Mouse (Mus musculus) bone marrow macrophage, adult 2 months (primary cell): ENCODE data around the gene Esyt3. TPM values are rescaled to one million over a fixed set of nuclear protein-coding genes. Genes with fewer than 3 reads are reported as not detected.

Experiments
- H3K27ac ChIP-seq: 2 replicates; pipeline ENCODE4 v1.5.1; 2012; ENCODE audit warnings: low read depth, low read length; ENCODE audit not compliant: insufficient read depth
- H3K4me1 ChIP-seq: 2 replicates; pipeline ENCODE4 v1.6.1; 2012; ENCODE audit warnings: low read length; ENCODE audit not compliant: control insufficient read depth, insufficient read depth
- H3K4me3 ChIP-seq: 2 replicates; pipeline ENCODE4 v1.5.1; 2012; ENCODE audit warnings: mild to moderate bottlenecking, low read length, moderate library complexity; ENCODE audit not compliant: insufficient read depth
- CTCF ChIP-seq: IDR thresholded peaks from 2 replicates; pipeline ENCODE4 v1.5.1; 2012; ENCODE audit warnings: low read depth, mild to moderate bottlenecking, low read length, moderate library complexity
- POLR2A ChIP-seq: IDR thresholded peaks from 2 replicates; pipeline ENCODE4 v1.6.1; 2012; ENCODE audit warnings: mild to moderate bottlenecking, low read depth, low read length, borderline replicate concordance
- polyA plus RNA-seq: library from polyadenylated mRNA; stranded (reverse); fragments of >200 nt; gene quantifications from 2 replicates; pipeline ENCODE4 v1.2.4, GENCODE M21; 2012; ENCODE audit not compliant: missing spikeins, insufficient read depth, insufficient read length

Esyt3 gene
- not detected in 2 replicates for polyA plus RNA-seq

GRCm38 (mm10) chr9:99357921-99358692 is at the start of gene Esyt3:
Gene Esyt3 (minus strand): TSS chr9:99358557.
- Histone ChIP-seq H3K4me3 (peak within 1 kb of the TSS; percentile 46), H3K4me1 (peaks cover 7% of the 10 kb centered on the region), H3K27ac (no peak within 1 kb of the TSS)
- TF ChIP-seq POLR2A (no peak), CTCF (no peak)

DNA sequence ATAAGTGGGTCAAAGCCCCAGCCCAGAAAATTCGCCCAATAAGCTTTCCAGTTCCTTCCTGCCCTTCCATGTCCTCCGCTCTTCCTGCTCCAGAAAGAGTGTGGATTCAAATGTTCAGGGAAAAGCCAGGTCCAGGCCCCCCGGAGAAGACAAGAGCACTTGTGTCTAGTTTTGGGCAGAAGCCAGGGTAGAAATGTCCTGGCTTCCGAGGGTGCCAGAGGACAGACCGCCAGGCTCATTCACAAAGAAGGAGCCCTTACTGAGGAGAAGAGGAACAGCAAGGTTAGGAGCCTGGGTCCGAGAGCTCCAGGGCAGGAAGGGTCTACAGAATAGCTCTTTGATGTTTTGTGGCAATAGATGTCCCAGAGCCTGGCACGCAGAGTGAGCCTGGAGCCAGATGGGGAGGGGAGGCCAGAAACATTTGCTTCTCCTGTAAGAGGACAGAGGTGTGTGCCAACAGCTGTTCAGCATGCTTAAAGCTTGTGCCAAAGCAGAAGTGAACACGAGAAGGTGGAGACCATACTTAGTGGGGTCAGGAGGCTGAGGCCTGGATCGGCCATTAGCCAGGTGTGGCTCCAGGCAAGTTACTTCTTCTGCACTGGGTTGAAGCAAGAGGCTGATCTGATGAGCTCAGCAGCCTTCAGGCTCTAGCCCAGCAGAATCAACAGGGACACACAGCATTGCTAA is 43.1 kb upstream of the Esyt3 start:
- Histone ChIP-seq H3K27ac (no peak overlapping the region), H3K4me1 (peaks cover 3% of the 10 kb centered on the region; the same call in 1 of the 2 replicates), H3K4me3 (no peak overlapping the region)
- TF ChIP-seq CTCF (no peak), POLR2A (no peak)

GRCm38 (mm10) chr9:99400781-99401180 is 42.4 kb upstream of the Esyt3 start:
- TF ChIP-seq CTCF: no peak
- no peak for TF ChIP-seq POLR2A
- peaks cover 3% of the 10 kb centered on the region; the same call in 1 of the 2 replicates for H3K4me1 ChIP-seq
- no peak overlapping the region for H3K4me3 ChIP-seq
- no peak overlapping the region for H3K27ac ChIP-seq

- Histone ChIP-seq H3K27ac (no peak overlapping the region), H3K4me3 (no peak overlapping the region), H3K4me1 (peaks cover 3% of the 10 kb centered on the region; the same call in 1 of the 2 replicates)
- no peak for TF ChIP-seq CTCF
Measured at GRCm38 (mm10) chr9:99397056-99397815, 38.9 kb upstream of the Esyt3 start.

DNA sequence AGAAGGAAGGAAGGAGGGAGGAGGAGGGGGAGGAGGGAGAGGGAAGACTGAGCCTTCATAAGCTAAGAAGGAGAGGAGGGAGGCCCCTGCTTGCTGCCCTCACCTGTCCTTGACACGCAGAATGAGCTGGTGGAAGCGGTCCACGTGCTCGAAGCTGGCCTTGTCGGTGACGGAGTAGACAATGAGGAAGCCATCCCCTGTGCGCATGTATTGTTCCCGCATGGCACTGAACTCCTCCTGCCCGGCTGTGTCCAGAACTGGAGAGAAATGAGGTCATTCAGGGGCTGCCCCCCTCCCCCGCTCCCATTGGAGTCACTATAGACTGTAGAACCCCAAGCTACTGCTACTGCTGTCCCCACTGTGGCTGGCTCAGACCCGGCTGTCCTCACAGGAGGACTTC is 36.0 kb upstream of the Esyt3 start:
- no peak overlapping the region for H3K27ac ChIP-seq
- TF ChIP-seq CTCF (no peak), POLR2A (no peak)

DNA sequence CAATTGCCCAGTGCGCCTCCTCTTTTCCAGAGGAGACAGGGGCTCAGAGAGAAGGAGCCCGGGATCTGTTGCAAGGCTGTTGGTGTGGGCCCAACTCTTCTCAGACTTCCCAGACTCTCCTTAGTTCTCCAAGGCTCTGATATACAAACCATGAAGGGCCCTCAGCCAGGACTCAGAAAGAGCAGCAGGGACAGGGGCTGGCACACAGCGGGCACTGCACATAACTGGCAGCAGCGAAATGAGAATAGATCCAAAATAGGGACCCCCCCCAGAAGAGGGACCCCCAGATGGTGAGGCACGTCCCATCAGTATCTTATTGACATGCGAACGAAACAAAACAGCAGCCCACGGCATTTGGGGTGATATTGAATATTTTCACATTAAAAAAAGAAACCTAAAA is 34.8 kb upstream of the Esyt3 start:
- TF ChIP-seq POLR2A (no peak), CTCF (no peak)
- Histone ChIP-seq H3K4me3 (no peak overlapping the region), H3K4me1 (no peaks in the 10 kb centered on the region), H3K27ac (no peak overlapping the region)

More for the DNA sequence above, 36.0 kb upstream of the Esyt3 start:
- H3K4me1 ChIP-seq: no peaks in the 10 kb centered on the region
- H3K4me3 ChIP-seq: no peak overlapping the region

- Histone ChIP-seq H3K27ac (no peak overlapping the region), H3K4me3 (no peak overlapping the region), H3K4me1 (peaks cover 3% of the 10 kb centered on the region; the same call in 1 of the 2 replicates)
- TF ChIP-seq POLR2A (no peak), CTCF (no peak)
Measured at GRCm38 (mm10) chr9:99391557-99391956, 33.2 kb upstream of the Esyt3 start.

DNA sequence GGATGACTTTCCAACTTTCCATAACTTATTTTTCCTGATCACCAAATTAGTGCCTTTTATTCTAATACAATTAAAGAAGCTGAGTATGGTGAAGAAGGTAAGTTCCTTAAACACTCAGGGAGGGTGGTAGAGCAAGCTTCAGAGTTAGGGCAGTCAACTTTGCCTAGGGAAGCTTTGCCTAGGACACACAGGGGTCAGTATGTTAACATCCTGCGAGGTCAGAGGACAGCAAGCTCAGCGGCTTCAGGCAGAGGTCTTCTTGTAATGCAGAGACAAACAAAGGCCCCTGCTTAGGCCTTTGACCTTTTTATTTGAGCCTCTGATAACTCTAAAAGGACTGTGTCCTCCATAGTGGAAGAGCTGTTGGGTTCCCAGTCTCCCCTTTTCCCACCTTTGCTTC is 32.4 kb upstream of the Esyt3 start:
- Histone ChIP-seq H3K27ac (no peak overlapping the region), H3K4me3 (no peak overlapping the region), H3K4me1 (peaks cover 7% of the 10 kb centered on the region; the same call in 1 of the 2 replicates)
- TF ChIP-seq POLR2A: no peak

GRCm38 (mm10) chr9:99390201-99390600 is 31.8 kb upstream of the Esyt3 start:
- Histone ChIP-seq H3K4me3 (no peak overlapping the region), H3K4me1 (peaks cover 7% of the 10 kb centered on the region; the same call in 1 of the 2 replicates), H3K27ac (no peak overlapping the region)
- no peak for TF ChIP-seq CTCF
- TF ChIP-seq POLR2A: no peak
